Mouse (Mus musculus): ENCODE data around the gene Ntf5. TPM values are rescaled to one million over a fixed set of nuclear protein-coding genes. Genes with fewer than 3 reads are reported as not detected.
A peak's percentile ranks its signal among the peaks of the same experiment; 100 is the strongest.
"Not testable (repeated sequence)": the region's sequence is repeated elsewhere in the genome, so short reads cannot be mapped to it uniquely, and the experiment has no call there.

Ntf5 gene
- polyA plus RNA-seq, 1 experiment from 2014 or later = not detected

GRCm38 (mm10) chr7:45447325-45447990, 34.0 kb downstream of the Ntf5 start:
- ATAC-seq (ENCODE audit: low read depth) = no peak

DNA sequence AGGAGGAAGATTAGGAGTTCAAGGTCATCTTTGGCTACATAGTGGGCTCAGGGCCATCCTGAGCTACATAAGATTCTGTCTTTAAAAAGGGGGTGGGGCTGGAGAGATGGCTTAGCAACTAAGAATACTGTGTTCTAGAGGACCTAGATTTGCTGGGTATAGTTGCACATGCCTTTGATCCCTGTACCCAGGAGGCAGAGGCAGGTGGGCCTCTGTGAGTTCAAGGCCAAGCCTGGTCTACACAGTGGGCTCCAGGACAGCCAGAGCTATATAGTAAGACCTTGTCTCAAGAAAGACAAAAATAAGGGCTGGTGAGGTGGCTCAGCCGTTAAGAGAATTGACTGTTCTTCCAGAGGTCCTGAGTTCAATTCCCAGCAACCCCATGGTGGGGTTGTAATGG, 36.5 kb downstream of the Ntf5 start:
- Histone ChIP-seq H3K27ac (replicated peaks) (no peak overlapping the region), H3K36me3 (peaks cover 50% of the 10 kb centered on the region), H3K9ac (no peak overlapping the region), H3K4me3 (no peak overlapping the region), H3K27me3 (no peaks in the 10 kb centered on the region), H3K4me1 (replicated peaks) (no peaks in the 10 kb centered on the region), H3K9me3 (no peaks in the 10 kb centered on the region), H3K4me2 (no peak overlapping the region)
- 96% methylated on average over 1 of the region's 1 CpGs for WGBS
- ATAC-seq (ENCODE audit: low read depth) = no peak

More at GRCm38 (mm10) chr7:45447325-45447990, 34.0 kb downstream of the Ntf5 start:
- Histone ChIP-seq H3K27me3 (no peaks in the 10 kb centered on the region), H3K36me3 (peaks cover 55% of the 10 kb centered on the region), H3K4me3 (no peak overlapping the region), H3K9ac (no peak overlapping the region), H3K4me2 (no peak overlapping the region), H3K27ac (replicated peaks) (no peak overlapping the region), H3K9me3 (no peaks in the 10 kb centered on the region), H3K4me1 (replicated peaks) (no peaks in the 10 kb centered on the region)
- WGBS = 39% methylated on average over 11 of the region's 11 CpGs

DNA sequence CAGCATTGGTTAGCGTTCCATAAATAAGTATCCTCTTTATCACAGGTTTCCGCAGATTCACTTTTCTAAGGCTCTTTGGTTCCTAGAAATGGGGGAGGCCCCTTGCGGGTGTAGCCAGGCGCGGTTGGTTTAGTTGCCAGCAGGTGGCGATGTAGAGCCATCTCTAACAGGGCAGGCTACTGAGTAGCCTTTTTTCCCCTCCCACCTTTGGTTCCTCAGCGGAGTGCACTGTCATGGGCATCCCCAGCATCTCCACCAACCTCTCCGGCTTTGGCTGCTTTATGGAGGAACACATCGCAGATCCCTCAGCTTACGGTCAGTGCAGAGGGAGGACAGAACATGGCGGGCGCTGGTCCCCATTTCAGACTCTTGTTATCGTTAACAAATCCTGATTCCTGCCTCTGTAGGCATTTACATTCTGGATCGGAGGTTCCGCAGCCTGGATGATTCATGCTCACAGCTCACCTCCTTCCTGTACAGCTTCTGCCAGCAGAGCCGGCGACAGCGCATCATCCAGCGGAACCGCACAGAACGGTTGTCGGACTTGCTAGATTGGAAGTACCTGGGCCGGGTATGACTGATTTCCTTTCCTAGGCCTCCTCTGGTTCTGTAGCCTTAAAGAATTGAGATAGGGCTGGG, 38.0 kb downstream of the Ntf5 start:
- no peak overlapping the region for H3K27ac ChIP-seq (replicated peaks)
- no peaks in the 10 kb centered on the region for H3K4me1 ChIP-seq (replicated peaks)
- H3K9me3 ChIP-seq = no peaks in the 10 kb centered on the region
- H3K9ac ChIP-seq = peak overlapping the region; percentile 0; the same call in 1 of the 2 replicates
- no peaks in the 10 kb centered on the region for H3K27me3 ChIP-seq
- no peak overlapping the region for H3K4me3 ChIP-seq
- WGBS = 52% methylated on average over 23 of the region's 23 CpGs
- H3K4me2 ChIP-seq = no peak overlapping the region
- H3K36me3 ChIP-seq = peaks cover 59% of the 10 kb centered on the region
- ATAC-seq (ENCODE audit: low read depth) = peak; percentile 49; the same call in 1 of the 2 replicates

DNA sequence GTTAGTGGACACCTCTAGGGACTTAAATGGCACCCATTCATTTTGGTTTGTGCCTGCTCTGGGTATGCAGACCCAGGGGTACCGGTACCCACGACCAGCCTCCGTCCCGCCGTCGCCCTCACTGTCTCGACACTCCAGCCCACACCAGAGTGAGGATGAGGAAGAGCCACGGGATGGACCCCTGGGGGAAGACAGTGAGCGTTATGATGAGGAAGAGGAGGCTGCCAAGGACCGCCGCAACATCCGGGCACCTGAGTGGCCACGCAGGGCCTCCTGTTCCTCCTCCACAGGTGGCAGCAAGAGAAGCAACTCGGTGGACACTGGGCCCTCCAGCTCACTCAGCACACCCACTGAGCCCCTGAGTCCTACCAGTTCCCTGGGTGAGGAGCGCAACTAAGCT, 41.5 kb downstream of the Ntf5 start:
- peaks cover 64% of the 10 kb centered on the region for H3K36me3 ChIP-seq
- H3K27me3 ChIP-seq = no peaks in the 10 kb centered on the region
- H3K4me1 ChIP-seq (replicated peaks) = peaks cover 20% of the 10 kb centered on the region
- WGBS = 89% methylated on average over 15 of the region's 15 CpGs
- H3K9me3 ChIP-seq = no peaks in the 10 kb centered on the region
- H3K9ac ChIP-seq = peak overlapping the region; percentile 22; the same call in 1 of the 2 replicates
- H3K4me3 ChIP-seq = no peak overlapping the region
- no peak overlapping the region for H3K27ac ChIP-seq (replicated peaks)
- no peak for ATAC-seq (ENCODE audit: low read depth)
- no peak overlapping the region for H3K4me2 ChIP-seq

DNA sequence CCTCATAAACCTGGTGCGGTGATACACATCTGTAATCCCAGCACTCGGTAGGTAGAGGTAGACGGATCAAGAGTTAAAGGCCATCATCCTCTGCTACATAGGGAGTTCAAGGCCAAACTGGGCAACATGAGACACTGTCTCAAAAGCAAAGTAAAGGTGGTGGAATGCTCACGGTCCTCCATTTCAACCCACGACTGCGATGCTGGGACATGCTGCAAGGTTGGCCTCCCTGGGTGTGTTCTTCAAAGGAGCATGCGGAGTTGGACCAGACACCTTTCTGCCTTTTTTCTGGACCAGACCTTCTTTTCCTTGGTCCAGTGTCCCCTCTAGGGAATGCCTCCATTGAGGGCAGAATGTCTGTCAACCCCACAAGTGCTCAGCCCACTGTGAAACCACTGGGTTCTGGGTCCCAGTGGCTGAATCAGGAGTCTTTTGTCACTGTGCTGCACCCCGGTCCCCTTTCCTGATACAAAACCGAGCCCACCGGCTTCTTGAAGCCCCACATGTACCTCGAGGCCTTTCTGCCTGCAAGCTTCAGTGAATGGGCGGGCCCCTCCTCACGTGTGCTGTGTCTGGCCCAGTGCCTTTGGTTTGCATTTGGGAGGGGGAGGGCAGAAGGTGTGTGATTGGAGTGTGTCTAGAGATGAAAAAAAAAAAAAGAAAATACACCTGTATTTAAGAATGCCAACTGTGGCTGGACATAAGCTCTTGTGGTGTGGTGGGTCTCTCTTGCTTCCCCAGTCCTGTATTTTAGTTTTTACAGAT, 42.6 kb downstream of the Ntf5 start:
- Histone ChIP-seq H3K4me3 (no peak overlapping the region), H3K27ac (replicated peaks) (no peak overlapping the region; the same call in 1 of the 2 replicates), H3K9me3 (no peaks in the 10 kb centered on the region), H3K36me3 (peaks cover 62% of the 10 kb centered on the region), H3K27me3 (no peaks in the 10 kb centered on the region), H3K9ac (peak overlapping the region; percentile 90; the same call in 1 of the 2 replicates), H3K4me1 (replicated peaks) (peaks cover 32% of the 10 kb centered on the region), H3K4me2 (0 out of 2 replicates have a peak overlapping the region, but pooled peaks have one; percentile 96)
- WGBS = 81% methylated on average over 13 of the region's 13 CpGs
- no peak for ATAC-seq (ENCODE audit: low read depth)

DNA sequence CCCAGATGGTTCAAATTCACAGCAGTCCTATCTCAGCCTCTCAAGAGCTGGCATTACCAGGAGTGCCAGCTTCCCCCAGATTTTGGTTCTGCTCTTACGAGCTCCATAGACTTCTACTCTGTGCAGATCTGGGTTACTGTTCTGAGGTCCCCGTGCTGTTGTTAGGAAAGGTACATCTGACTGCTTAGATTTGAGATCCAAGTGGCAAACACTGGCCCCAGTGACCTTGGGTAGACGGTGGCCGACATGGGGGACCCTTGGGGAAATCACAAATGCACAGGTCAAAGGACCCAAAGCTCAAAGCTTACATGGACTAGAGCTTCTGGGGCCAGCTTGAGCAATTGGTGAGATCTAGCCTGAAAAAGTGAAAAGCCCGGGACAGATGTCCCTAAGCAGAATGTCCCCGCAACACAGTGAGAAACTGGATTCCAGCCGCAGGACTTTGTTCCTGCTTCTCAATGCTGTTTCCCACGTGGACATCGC, 43.3 kb downstream of the Ntf5 start:
- peak overlapping the region; percentile 97 for H3K27ac ChIP-seq (replicated peaks)
- 49% methylated on average over 9 of the region's 9 CpGs for WGBS
- H3K4me2 ChIP-seq = peak overlapping the region; percentile 96
- H3K36me3 ChIP-seq = peaks cover 65% of the 10 kb centered on the region
- peaks cover 37% of the 10 kb centered on the region for H3K4me1 ChIP-seq (replicated peaks)
- ATAC-seq (ENCODE audit: low read depth) = no peak
- peak overlapping the region; percentile 69 for H3K4me3 ChIP-seq
- no peaks in the 10 kb centered on the region for H3K9me3 ChIP-seq
- no peaks in the 10 kb centered on the region for H3K27me3 ChIP-seq
- peak overlapping the region; percentile 90 for H3K9ac ChIP-seq

DNA sequence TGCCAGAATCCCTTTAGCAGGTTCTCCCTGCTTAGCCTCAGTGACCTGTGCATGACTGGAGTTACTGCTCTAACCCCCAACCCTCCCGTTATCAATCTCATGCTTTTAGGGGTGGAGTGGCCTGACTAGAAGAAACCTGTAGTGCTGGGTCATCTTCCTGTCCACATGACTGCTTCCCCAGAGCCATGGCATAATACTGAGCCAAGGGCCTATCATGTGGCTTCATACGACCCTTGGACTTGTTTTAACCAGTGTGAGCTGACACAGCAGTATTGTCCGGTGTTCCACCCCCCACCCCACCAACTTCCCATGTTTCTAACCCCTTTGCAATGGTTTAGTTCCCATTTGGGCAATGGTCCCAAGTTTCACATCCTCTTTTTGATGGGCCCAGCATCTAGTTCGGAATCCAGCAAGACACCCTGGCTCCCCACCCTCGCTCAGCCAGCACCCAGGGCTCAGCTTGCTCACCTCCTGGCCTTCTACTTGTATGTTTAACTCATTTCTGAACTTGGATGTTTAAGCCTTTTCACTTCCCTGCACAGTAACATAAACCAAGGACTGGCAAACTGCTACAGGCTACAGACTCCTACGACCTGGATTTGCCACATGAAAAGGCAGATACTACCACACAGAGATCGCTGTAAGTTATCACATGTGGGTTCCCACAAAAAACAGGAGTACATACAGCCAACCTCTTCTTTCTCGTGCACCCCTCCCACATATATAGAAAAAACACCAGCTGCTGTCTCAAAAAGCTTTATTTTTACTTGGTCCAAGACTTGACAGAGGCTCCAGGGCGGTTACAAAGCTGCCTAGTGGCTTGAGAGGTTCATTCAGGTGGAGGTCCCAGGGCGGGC, 43.9 kb downstream of the Ntf5 start:
- ATAC-seq (ENCODE audit: low read depth) = no peak
- peaks cover 63% of the 10 kb centered on the region for H3K36me3 ChIP-seq
- no peaks in the 10 kb centered on the region for H3K27me3 ChIP-seq
- WGBS = 74% methylated on average over 10 of the region's 10 CpGs
- H3K9me3 ChIP-seq = no peaks in the 10 kb centered on the region
- H3K4me3 ChIP-seq = peak overlapping the region; percentile 69
- H3K27ac ChIP-seq (replicated peaks) = peak overlapping the region; percentile 97
- H3K4me2 ChIP-seq = peak overlapping the region; percentile 96
- H3K9ac ChIP-seq = peak overlapping the region; percentile 90
- peaks cover 44% of the 10 kb centered on the region for H3K4me1 ChIP-seq (replicated peaks)

- H3K9me3 ChIP-seq = no peaks in the 10 kb centered on the region
- H3K4me3 ChIP-seq = peak overlapping the region; percentile 69
- peaks cover 67% of the 10 kb centered on the region for H3K36me3 ChIP-seq
- no peaks in the 10 kb centered on the region for H3K27me3 ChIP-seq
- peak overlapping the region; percentile 90 for H3K9ac ChIP-seq
- H3K4me1 ChIP-seq (replicated peaks) = peaks cover 46% of the 10 kb centered on the region
- under 1% methylated on average over 43 of the region's 43 CpGs for WGBS
- H3K4me2 ChIP-seq = peak overlapping the region; percentile 96
- peak overlapping the region; percentile 97 for H3K27ac ChIP-seq (replicated peaks)
- ATAC-seq (ENCODE audit: low read depth) = peak; percentile 84
These were observed 45.5 kb downstream of the Ntf5 start for GRCm38 (mm10) chr7:45458748-45459563.

DNA sequence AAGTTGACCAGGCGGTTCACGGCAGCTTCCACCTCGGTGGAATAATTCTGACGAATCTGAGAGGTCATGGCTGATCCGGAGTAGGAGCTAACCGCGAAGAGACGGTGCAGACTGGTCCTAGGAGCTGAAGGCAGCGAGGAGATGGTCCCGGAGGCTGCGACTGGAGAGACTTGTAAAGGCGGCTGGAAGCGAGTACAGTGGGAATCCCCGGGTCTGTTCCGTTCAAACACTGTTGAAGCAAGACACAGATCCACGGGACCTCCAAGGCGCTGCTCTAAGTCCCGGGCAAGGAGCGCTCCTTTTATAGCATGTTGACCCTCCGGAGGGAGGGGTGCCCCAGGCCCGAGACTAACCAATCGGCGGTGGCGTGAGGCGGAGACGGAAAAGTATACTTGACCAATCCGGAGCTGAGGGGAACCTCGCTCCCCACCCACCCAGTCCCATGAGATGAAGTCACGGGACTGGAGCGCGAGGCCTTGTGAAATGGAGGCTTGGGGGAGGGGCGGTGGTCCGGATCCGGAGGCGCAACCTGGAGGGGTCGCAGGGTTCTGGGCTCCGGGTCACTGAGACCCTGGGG, 46.2 kb downstream of the Ntf5 start, which contains the start of gene Ftl1:
Gene Ftl1 (minus strand): TSS at position 321 of the 577 bp plus-strand sequence.
- peak; percentile 97 for ATAC-seq (ENCODE audit: low read depth)

DNA sequence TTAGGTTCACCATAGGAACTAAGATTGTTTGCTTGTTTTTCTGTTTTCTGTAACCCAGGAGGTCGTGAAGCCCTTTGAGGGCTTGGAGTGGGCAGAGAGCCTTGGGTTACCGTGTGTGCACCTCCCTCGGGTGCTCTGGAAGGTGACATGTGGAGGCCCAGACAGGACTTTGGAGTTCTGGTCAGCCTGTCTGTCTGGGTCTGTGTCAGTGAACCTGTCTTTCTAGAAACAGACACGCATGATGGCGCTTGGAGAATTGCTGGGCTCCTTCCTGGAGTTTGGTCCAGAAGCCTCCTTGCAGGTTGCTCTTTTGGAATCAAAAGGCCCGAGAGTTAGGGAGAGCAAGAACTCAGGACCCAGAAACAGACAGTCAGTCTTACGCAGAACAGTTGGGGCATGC, 46.9 kb downstream of the Ntf5 start:
- H3K9me3 ChIP-seq = no peaks in the 10 kb centered on the region
- H3K4me3 ChIP-seq = peak overlapping the region; percentile 69
- peaks cover 57% of the 10 kb centered on the region for H3K4me1 ChIP-seq (replicated peaks)
- H3K9ac ChIP-seq = peak overlapping the region; percentile 66
- H3K4me2 ChIP-seq = peak overlapping the region; percentile 58
- peak overlapping the region; percentile 97 for H3K27ac ChIP-seq (replicated peaks)
- H3K27me3 ChIP-seq = no peaks in the 10 kb centered on the region
- WGBS = 77% methylated on average over 7 of the region's 7 CpGs
- H3K36me3 ChIP-seq = peaks cover 67% of the 10 kb centered on the region
- ATAC-seq (ENCODE audit: low read depth) = peak; percentile 2; the same call in 1 of the 2 replicates

More for the DNA sequence above, 46.2 kb downstream of the Ntf5 start, which contains the start of gene Ftl1:
- peak within 1 kb of the TSS; percentile 97 for H3K27ac ChIP-seq (replicated peaks)
- H3K9me3 ChIP-seq, H3K27me3 ChIP-seq: not testable (repeated sequence)
- H3K9ac ChIP-seq = peak within 1 kb of the TSS; percentile 90
- under 1% methylated on average over 35 of the region's 37 CpGs for WGBS
- peak within 1 kb of the TSS; percentile 69 for H3K4me3 ChIP-seq
- peaks cover 67% of the 10 kb centered on the region for H3K36me3 ChIP-seq
- peaks cover 49% of the 10 kb centered on the region for H3K4me1 ChIP-seq (replicated peaks)
- peak within 1 kb of the TSS; percentile 96 for H3K4me2 ChIP-seq
